Mouse (Mus musculus) layer of hippocampus, adult 8-10 months (tissue): ENCODE data around the gene Nr6a1. TPM values are rescaled to one million over a fixed set of nuclear protein-coding genes. Genes with fewer than 3 reads are reported as not detected.

Experiments
- DNase-seq, 2 experiments: peaks; one replicate each; pipeline ENCODE4 v3.0.0; 2022; ENCODE audit warnings: low spot score in 2 of 2
- total RNA-seq, 4 experiments: library from RNA; stranded (reverse); gene quantifications; 2 replicates each; pipeline ENCODE4 v1.2.4; 2022

Gene Nr6a1
- total RNA-seq, 4 experiments from 2014 or later = 5.7 to 9.2 (median 7.7) TPM

- no peak for DNase-seq
These were observed 9.9 kb upstream of the Nr6a1 start for GRCm38 (mm10) chr2:38937396-38937795.

GRCm38 (mm10) chr2:38936721-38937378 lies 9.4 kb upstream of the Nr6a1 start:
- DNase-seq = no peak

GRCm38 (mm10) chr2:38934936-38935335 lies 7.4 kb upstream of the Nr6a1 start:
- DNase-seq = no peak

- DNase-seq = no peak
These were observed 6.4 kb upstream of the Nr6a1 start for GRCm38 (mm10) chr2:38933931-38934330.

DNA sequence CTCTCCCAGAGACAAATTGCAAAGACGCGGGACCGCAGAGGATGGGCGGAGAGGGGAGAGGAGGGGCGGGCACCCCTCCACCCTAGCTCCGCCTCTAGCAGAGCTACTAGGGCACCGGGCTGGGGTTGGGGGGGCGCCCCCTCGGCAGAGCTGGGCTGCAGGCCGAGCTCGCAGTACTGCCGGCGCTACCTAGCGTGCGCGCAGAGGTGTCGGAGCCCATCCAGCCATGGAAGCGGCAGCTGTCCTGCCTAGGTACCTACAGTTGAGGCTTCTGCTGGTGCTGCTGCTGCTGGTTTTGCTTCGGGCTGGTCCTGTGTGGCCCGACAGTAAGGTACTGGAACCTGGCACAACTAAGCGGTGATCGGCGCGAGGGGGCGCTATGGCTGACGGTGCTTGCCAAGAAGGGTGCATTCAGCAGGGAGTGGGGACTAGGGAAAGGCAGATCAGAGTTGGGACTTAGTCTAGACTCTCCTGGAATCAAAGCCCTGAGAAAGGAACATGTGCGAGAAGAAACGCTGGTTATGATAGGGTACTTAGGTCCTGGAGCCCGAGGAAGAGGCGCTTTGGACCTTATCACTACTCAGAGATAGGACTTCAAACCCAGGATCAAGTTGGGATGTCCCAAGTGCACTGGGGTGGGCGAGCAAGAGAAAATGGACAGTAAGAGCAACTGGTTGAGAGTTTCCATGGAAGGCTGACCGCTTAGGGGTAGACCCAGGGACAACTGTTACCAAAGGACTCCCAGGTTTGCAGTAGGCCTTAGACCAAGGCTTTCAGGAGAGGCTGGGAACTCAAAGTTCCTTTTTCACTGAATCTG lies 4.6 kb upstream of the Nr6a1 start, which contains the start of gene Olfml2a:
Gene Olfml2a (plus strand): TSS at position 128 of the 817 bp plus-strand sequence.
- peak; percentile 34 to 52 for DNase-seq

DNA sequence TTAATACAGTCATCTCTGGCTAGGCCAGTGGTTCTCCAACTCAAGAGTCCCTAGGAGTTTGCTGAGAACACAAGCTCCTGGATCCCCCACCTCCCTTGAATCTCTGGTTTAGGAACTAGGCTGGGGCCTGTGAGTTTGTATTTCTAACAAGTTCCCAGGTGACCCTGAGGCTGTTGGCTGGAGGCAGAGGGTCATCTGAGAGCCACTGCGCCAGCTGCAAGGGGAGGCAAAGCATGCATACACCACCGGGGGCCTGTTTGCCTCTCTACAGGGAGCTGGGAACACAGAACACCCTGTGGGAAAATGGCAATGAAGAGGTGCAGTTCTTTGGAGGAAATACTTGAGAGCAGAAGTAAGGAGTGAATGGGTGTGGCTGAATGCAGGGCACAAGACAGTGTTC lies 2.8 kb upstream of the Nr6a1 start:
- no peak for DNase-seq

DNA sequence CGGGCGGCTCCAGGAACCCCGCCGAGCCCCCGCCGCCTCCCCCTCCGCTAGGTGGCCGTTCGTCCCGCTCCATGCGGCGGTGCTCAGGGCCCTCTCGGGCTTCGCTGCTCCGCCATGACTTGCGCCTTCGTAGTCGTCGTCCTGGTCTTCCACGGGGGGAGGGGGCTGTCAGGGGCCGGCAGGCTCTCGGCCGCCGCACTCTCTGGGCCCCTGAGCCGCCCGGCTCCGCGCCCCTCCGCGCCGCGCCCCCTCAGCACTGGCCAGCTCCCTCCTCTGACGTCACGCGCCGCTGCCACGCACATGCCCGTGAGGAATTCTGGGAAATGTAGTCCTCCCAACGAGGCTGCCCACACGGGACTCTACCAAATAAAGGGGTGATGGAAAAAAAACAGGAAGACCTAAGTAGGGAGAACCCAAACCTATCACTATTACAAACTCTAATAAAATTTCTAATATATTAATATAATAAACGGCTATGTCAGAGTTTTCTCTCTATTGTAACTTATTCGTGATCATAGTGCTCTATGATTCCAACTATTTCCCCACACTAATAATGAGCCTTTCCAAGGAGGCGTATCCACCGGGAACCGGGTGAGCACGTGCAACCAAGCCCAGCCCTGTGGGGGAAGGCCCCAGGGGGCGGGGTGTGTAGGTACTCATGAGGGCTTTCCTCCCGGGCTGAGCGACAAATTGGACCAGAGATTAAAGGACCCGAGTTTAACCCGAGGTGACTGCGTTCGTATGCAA lies 1.2 kb downstream of the Nr6a1 start:
- DNase-seq = peak; percentile 91 to 93

GRCm38 (mm10) chr2:38925171-38926080 lies 2.1 kb downstream of the Nr6a1 start:
- no peak for DNase-seq

DNA sequence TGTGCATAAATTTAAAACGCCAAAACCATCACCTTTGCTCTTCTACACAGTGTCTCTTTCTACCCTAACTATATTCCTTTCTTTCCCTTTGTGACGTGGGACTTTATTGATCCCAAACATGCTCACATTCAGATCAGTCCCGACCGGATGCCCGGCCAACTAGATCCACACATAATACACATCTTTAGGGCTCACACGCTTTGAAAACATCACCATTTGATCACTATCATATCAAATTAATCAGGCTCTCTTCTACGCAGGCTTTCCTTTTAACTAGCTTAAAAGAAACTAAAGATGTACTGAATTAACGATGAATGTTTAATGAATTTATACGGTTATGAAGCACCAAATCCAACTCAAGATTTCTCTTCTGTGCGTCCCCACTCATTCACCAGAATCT lies 2.9 kb downstream of the Nr6a1 start:
- no peak for DNase-seq

DNA sequence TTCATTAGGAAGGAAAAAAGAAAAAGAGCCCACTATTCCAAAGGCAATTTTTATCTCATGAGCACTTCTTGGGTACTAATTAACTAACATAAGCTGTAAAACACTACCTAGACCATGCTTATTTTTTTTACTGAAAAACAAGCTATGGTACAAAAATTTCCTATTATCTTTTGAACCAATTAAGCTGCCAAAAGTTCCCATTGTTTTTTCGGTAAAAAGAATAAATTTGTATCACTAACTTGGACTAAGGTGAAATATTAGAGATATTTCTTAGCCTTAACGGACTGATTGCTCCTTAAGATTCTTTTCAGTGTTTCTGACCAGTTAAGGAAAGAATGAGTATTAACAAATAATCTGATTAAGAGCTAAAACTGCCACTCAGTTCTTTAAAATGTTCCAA lies 3.6 kb downstream of the Nr6a1 start:
- DNase-seq = no peak

DNA sequence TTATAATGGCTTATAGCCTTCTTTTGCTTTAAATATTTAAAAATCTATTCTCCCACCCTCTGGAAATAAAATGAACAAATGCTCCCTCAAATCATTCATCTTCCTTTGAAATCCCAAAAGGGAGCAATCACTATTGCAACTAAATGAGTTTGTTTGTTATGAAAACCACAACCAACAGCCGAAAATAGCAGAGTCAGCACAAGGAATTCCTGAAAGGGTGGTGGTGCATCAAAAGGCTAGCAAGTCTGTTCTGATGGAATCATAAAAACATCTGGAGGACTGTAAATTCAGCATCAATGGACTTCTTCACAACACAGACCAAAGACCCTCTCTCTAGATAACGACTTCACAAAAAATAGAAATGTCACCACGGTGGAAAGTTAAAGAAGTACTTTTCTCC lies 4.0 kb downstream of the Nr6a1 start:
- no peak for DNase-seq

GRCm38 (mm10) chr2:38921374-38921773 lies 6.1 kb downstream of the Nr6a1 start:
- no peak for DNase-seq

- DNase-seq = no peak
These were observed 10.4 kb downstream of the Nr6a1 start for GRCm38 (mm10) chr2:38916947-38917691.

DNA sequence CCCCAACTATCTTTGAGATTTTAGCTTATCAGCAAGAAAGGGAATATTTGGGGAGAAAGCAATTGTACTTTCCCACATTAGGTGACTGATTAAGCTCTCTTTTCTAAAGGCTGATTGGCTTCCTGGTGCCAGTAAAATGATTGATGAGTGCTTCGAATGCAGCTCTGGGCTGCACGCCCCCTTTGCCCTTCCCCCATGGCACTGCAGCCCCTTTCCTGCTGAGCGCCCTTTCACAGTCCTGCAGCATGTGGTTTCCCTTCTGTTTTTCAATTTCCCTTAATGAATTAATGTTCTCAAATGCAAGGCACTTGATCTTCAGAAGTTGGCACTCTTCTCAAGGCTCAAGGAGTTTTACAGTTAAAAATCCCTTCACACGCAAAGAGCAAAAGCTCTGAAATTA lies 12.5 kb downstream of the Nr6a1 start:
- no peak for DNase-seq

- DNase-seq = no peak
These were observed 13.0 kb downstream of the Nr6a1 start for GRCm38 (mm10) chr2:38914517-38914916.

DNA sequence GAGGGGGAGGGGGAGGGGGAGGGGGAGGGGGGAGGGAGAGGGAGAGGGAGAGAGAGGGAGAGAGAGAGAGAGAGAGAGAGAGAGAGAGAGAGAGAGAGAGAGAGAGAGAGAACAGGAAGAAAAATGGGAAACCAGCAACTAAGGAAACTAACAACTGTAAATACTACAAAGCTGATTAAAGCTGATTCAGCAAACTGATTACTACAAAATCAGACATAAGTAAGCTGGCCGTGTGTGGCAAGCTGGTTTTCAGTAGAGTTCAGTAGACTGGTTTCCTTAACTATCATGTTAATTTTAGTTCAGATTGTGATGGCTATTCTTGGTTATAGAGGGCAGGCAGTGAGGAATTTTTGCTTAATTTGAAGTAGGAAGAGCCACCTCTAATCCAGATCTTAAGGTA lies 18.9 kb downstream of the Nr6a1 start:
- DNase-seq = no peak

DNA sequence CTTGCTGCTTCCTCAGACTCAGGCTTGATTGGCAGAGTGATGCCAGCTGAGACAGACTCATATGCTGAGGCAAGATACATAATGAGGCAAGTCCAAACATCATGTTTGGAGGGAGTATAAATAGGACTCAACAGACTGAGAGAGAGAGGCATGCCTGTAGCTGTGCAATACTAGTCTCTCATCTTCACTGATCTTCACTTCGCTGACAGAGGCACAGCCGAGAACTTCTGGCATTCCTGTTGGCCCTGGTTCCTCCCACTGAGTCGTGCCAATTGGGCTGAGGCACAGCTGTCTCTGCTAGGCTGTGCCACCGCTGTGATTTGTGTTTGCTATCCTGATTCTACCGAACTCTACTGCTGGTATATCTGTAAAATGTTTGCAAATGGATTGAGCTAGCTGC lies 21.4 kb downstream of the Nr6a1 start:
- peak; percentile 14 to 24 for DNase-seq

GRCm38 (mm10) chr2:38904290-38904689 lies 23.2 kb downstream of the Nr6a1 start:
- DNase-seq = no peak

DNA sequence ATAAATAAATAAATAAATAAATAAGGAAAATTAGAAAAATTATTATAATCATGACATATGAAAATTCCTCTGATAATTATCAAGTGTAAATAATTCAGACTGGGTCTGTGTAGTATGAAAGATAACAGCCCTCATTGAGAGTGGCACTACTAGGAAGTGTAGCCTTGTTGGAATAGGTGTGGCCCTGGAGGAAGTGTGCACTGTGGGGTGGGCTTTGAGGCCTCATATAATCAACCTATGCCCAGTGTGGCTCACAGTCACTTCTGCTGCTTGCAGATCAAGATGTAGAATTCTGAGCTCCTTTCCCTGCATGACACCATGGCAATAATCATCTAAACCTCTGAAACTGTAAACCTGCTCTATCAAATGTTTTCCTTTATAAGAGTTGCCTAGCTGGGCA lies 24.6 kb downstream of the Nr6a1 start:
- DNase-seq = no peak

GRCm38 (mm10) chr2:38880907-38881672 lies 46.4 kb downstream of the Nr6a1 start:
- no peak for DNase-seq
